Mouse (Mus musculus) heart, embryonic 11.5 days (tissue): Measurements from ENCODE around the gene Gnaq. TPM values are rescaled to one million over a fixed set of nuclear protein-coding genes. Genes with fewer than 3 reads are reported as not detected.

Experiments used
- ATAC-seq: fragments of 200-750 bp; cut with Nextera tagmentation; replicated peaks from 2 replicates; pipeline ENCODE4 v1.8.0; 2017; ENCODE audit warnings: moderate library complexity; ENCODE audit not compliant: insufficient number of reproducible peaks, low FRiP score, low TSS enrichment
- H3K27ac ChIP-seq: fragments of 300-500 bp; sonication (generic); 2 replicates; pipeline ENCODE4 v1.5.1; 2014; ENCODE audit warnings: mild to moderate bottlenecking, low read depth, low read length
- H3K27me3 ChIP-seq: fragments of 300-500 bp; sonication (generic); 2 replicates; pipeline ENCODE4 v1.6.1; 2014; ENCODE audit warnings: mild to moderate bottlenecking, low read length, mixed read lengths; ENCODE audit not compliant: control insufficient read depth, insufficient read depth
- H3K36me3 ChIP-seq: fragments of 300-500 bp; sonication (generic); 2 replicates; pipeline ENCODE4 v1.6.1; 2014; ENCODE audit warnings: mild to moderate bottlenecking, low read length, moderate library complexity, mixed read lengths; ENCODE audit not compliant: control insufficient read depth, insufficient read depth
- H3K4me1 ChIP-seq: fragments of 300-500 bp; sonication (generic); 2 replicates; pipeline ENCODE4 v1.6.1; 2014; ENCODE audit warnings: low read length; ENCODE audit not compliant: control insufficient read depth, insufficient read depth
- H3K4me2 ChIP-seq: fragments of 300-500 bp; sonication (generic); 2 replicates; pipeline ENCODE4 v1.6.1; 2014; ENCODE audit warnings: mild to moderate bottlenecking, moderate library complexity
- H3K4me3 ChIP-seq: fragments of 300-500 bp; sonication (generic); 2 replicates; pipeline ENCODE4 v1.5.1; 2014; ENCODE audit warnings: low read depth, low read length
- H3K9ac ChIP-seq: fragments of 300-500 bp; sonication (generic); 2 replicates; pipeline ENCODE4 v1.6.1; 2014; ENCODE audit warnings: mild to moderate bottlenecking, low read depth, low read length, moderate library complexity
- H3K9me3 ChIP-seq: fragments of 300-500 bp; sonication (generic); replicated peaks from 2 replicates; pipeline ENCODE4 v1.6.1; 2016; ENCODE audit warnings: low read length; ENCODE audit not compliant: control insufficient read depth
- WGBS: fragments of 180-500 bp; shearing (Covaris S2); extraction: QIAGEN DNeasy Blood & Tissue Kit; methylation state at CpG from one replicate; pipeline ENCODE4 v1.1.7; 2014; ENCODE audit not compliant: insufficient replicate concordance; 5-methylcytosine and 5-hydroxymethylcytosine counted together
- polyA plus RNA-seq: library from polyadenylated mRNA; unstranded; fragments of >200 nt; fragmentation: Nextera tagmentation; extraction: Ambion mirVana; gene quantifications from 2 replicates; pipeline ENCODE4 v1.2.1, GENCODE M21; 2014

The Gnaq gene
- polyA plus RNA-seq, 1 experiment from 2014 or later, result 9.2 TPM

GRCm38 (mm10) chr19:16187952-16188351 is 55.3 kb downstream of the Gnaq start:
- H3K27me3 ChIP-seq, result no peaks in the 10 kb centered on the region
- no peak overlapping the region for H3K4me3 ChIP-seq
- 73% methylated on average over 2 of the region's 2 CpGs for WGBS
- no peaks in the 10 kb centered on the region for H3K36me3 ChIP-seq
- ATAC-seq, result no peak
- H3K9ac ChIP-seq, result no peak overlapping the region
- H3K27ac ChIP-seq, result no peak overlapping the region
- H3K4me1 ChIP-seq, result peaks cover 8% of the 10 kb centered on the region
- no peaks in the 10 kb centered on the region for H3K9me3 ChIP-seq
- H3K4me2 ChIP-seq, result no peak overlapping the region

GRCm38 (mm10) chr19:16189066-16189765 is 56.6 kb downstream of the Gnaq start:
- H3K9ac ChIP-seq, result no peak overlapping the region
- peaks cover 8% of the 10 kb centered on the region for H3K4me1 ChIP-seq
- WGBS, result 56% methylated on average over 9 of the region's 9 CpGs
- no peak overlapping the region for H3K27ac ChIP-seq
- no peak overlapping the region for H3K4me2 ChIP-seq
- H3K4me3 ChIP-seq, result no peak overlapping the region
- no peaks in the 10 kb centered on the region for H3K36me3 ChIP-seq
- no peaks in the 10 kb centered on the region for H3K9me3 ChIP-seq
- no peak for ATAC-seq
- H3K27me3 ChIP-seq, result no peaks in the 10 kb centered on the region

- peaks cover 7% of the 10 kb centered on the region; the same call in 1 of the 2 replicates for H3K4me1 ChIP-seq
- H3K9me3 ChIP-seq, result no peaks in the 10 kb centered on the region
- WGBS, result 86% methylated on average over 3 of the region's 3 CpGs
- H3K4me2 ChIP-seq, result no peak overlapping the region
- no peak overlapping the region for H3K27ac ChIP-seq
- H3K9ac ChIP-seq, result no peak overlapping the region
- H3K27me3 ChIP-seq, result no peaks in the 10 kb centered on the region
- H3K4me3 ChIP-seq, result no peak overlapping the region
- H3K36me3 ChIP-seq, result no peaks in the 10 kb centered on the region
- ATAC-seq, result no peak
These were observed 65.5 kb downstream of the Gnaq start for GRCm38 (mm10) chr19:16198162-16198561.

DNA sequence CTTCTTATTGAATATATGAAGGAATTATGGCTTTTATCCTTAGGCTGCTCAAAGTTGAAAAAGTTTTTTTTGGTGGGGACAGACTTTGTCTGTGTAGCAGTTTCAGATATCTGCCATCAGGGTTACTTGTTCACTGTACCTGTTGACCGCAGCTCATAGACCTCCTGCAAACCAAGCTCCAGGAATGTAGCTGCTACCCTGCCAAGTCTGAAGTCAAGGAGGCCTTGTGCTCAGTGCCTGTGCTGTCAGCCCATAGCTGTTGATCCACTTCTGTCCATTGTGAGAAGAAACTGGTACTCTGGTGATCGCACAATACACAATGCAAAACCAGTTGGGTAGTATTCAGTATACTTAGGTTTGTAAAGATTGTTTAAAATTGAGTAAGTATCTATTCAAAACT is 68.7 kb downstream of the Gnaq start:
- Histone ChIP-seq H3K4me2 (no peak overlapping the region), H3K9me3 (no peaks in the 10 kb centered on the region), H3K4me3 (no peak overlapping the region), H3K27me3 (no peaks in the 10 kb centered on the region), H3K36me3 (no peaks in the 10 kb centered on the region), H3K27ac (no peak overlapping the region), H3K9ac (no peak overlapping the region), H3K4me1 (peaks cover 24% of the 10 kb centered on the region)
- WGBS, result 88% methylated on average over 2 of the region's 2 CpGs
- no peak for ATAC-seq

GRCm38 (mm10) chr19:16204776-16205680 is 72.4 kb downstream of the Gnaq start:
- Histone ChIP-seq H3K4me1 (peaks cover 23% of the 10 kb centered on the region), H3K9ac (no peak overlapping the region), H3K27me3 (no peaks in the 10 kb centered on the region), H3K9me3 (no peaks in the 10 kb centered on the region), H3K36me3 (no peaks in the 10 kb centered on the region), H3K4me2 (no peak overlapping the region), H3K27ac (no peak overlapping the region), H3K4me3 (no peak overlapping the region)
- WGBS, result 72% methylated on average over 7 of the region's 7 CpGs
- ATAC-seq, result no peak

DNA sequence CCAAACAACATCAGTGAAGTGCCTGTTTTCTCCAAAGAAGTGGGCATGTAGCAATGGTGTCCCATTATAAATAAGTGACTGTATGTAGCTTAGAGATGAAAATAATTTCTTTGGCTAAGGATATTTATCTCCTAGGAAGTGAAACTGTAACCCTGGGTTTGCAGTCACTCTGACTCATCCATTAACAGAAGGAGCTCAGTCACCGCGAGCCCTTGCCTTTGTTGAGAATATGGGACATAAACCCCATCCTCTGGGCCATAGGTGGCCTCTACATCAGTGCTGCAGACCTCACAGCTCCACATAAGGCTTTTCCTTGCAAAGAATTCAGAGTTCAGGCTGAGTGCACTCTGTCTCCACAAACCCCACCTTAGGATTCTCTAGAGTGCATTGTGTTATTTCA is 77.0 kb downstream of the Gnaq start:
- 97% methylated on average over 2 of the region's 2 CpGs for WGBS
- Histone ChIP-seq H3K36me3 (no peaks in the 10 kb centered on the region), H3K9ac (no peak overlapping the region), H3K4me3 (no peak overlapping the region), H3K9me3 (no peaks in the 10 kb centered on the region), H3K27ac (no peak overlapping the region), H3K4me1 (peaks cover 13% of the 10 kb centered on the region), H3K27me3 (no peaks in the 10 kb centered on the region), H3K4me2 (no peak overlapping the region)
- ATAC-seq, result no peak

DNA sequence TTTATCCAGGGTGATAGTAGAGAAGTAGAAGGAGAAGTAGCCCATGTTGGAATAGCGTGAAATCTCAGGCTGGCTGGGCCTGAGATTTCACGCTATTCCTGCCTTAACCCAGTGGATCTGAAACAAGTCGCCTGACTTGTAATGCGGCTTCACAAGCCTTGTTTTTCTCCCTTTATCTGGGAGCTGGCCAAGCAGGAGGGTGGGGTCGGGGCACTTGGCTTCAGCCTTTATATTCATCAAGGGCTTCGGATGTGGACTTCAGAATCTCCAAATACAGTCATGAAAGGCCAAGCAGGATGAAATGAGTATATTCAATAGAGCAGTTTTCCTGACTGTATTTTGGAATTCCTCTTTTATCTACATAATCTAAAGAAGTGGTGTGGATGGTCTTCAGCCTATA is 82.3 kb downstream of the Gnaq start:
- no peak overlapping the region for H3K4me3 ChIP-seq
- 72% methylated on average over 6 of the region's 6 CpGs for WGBS
- no peak overlapping the region for H3K4me2 ChIP-seq
- H3K27me3 ChIP-seq, result no peaks in the 10 kb centered on the region
- ATAC-seq, result no peak
- H3K4me1 ChIP-seq, result no peaks in the 10 kb centered on the region
- H3K36me3 ChIP-seq, result peaks cover 6% of the 10 kb centered on the region; the same call in 1 of the 2 replicates
- H3K9me3 ChIP-seq, result no peaks in the 10 kb centered on the region
- H3K9ac ChIP-seq, result no peak overlapping the region
- no peak overlapping the region for H3K27ac ChIP-seq

DNA sequence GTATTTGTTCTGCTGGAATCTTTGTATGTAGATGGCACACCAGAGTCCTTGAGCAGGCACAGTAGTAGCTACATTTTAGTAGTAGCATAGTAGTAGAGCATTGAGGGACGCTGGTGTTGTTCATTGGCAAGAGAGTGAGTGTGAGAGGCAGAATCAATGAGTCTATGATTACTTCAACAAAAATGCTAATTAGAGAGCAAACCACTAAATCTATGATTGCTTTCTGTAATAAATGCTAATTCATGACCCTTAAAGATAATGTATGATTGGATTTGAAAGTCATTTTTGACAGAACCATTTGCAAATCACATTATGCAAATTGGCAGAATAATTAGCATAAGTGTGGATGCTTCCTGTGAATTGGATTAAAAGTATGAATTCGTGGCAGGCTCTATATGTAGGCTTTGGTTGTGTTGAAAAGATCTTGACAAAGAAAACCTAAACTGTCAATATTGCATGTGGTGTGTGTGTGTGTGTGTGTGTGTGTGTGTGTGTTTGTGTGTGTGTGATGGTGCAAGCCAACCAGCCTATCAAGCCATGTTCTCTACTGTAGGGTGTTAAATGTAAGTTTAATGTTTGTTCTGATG is 82.9 kb downstream of the Gnaq start:
- H3K4me3 ChIP-seq, result no peak overlapping the region
- H3K9ac ChIP-seq, result no peak overlapping the region
- no peaks in the 10 kb centered on the region for H3K9me3 ChIP-seq
- H3K27me3 ChIP-seq, result no peaks in the 10 kb centered on the region
- no peak for ATAC-seq
- H3K27ac ChIP-seq, result no peak overlapping the region
- WGBS, result 80% methylated on average over 2 of the region's 2 CpGs
- peaks cover 6% of the 10 kb centered on the region; the same call in 1 of the 2 replicates for H3K36me3 ChIP-seq
- no peaks in the 10 kb centered on the region for H3K4me1 ChIP-seq
- no peak overlapping the region for H3K4me2 ChIP-seq
